Mouse (Mus musculus) neural tube, embryonic 12.5 days (tissue): ENCODE results near the gene Arnt. TPM values are rescaled to one million over a fixed set of nuclear protein-coding genes. Genes with fewer than 3 reads are reported as not detected.
"Not testable (repeated sequence)": the region's sequence is repeated elsewhere in the genome, so short reads cannot be mapped to it uniquely, and the experiment has no call there.

Experiments
- ATAC-seq: fragments of 200-750 bp; cut with Nextera tagmentation; 2 replicates; pipeline ENCODE4 v1.8.0; 2017; ENCODE audit warnings: low read depth, mild to moderate bottlenecking, moderate TSS enrichment, moderate library complexity; ENCODE audit not compliant: low FRiP score
- H3K27ac ChIP-seq: fragments of 300-500 bp; sonication (generic); 2 replicates; pipeline ENCODE4 v1.5.1; 2016
- H3K27me3 ChIP-seq: fragments of 300-500 bp; sonication (generic); replicated peaks from 2 replicates; pipeline ENCODE4 v1.6.1; 2016; ENCODE audit warnings: mild to moderate bottlenecking
- H3K36me3 ChIP-seq: fragments of 300-500 bp; sonication (generic); 2 replicates; pipeline ENCODE4 v1.6.1; 2016; ENCODE audit warnings: mild to moderate bottlenecking
- H3K4me1 ChIP-seq: fragments of 300-500 bp; sonication (generic); 2 replicates; pipeline ENCODE4 v1.6.1; 2016
- H3K4me2 ChIP-seq: fragments of 300-500 bp; sonication (generic); replicated peaks from 2 replicates; pipeline ENCODE4 v1.6.1; 2016; ENCODE audit warnings: mild to moderate bottlenecking
- H3K4me3 ChIP-seq: fragments of 300-500 bp; sonication (generic); 2 replicates; pipeline ENCODE4 v1.5.1; 2016
- H3K9ac ChIP-seq: fragments of 300-500 bp; sonication (generic); 2 replicates; pipeline ENCODE4 v1.6.1; 2016; ENCODE audit warnings: mild to moderate bottlenecking
- H3K9me3 ChIP-seq: fragments of 300-500 bp; sonication (generic); 2 replicates; pipeline ENCODE4 v1.6.1; 2016; ENCODE audit warnings: mild to moderate bottlenecking
- WGBS: fragments of 180-500 bp; shearing (Covaris S2); methylation state at CpG from one replicate; pipeline ENCODE4 v1.1.7; 2016; 5-methylcytosine and 5-hydroxymethylcytosine counted together
- polyA plus RNA-seq: library from polyadenylated mRNA; unstranded; fragments of >200 nt; fragmentation: Nextera tagmentation; extraction: Ambion mirVana; gene quantifications from 2 replicates; pipeline ENCODE4 v1.2.1, GENCODE M21; 2016

The Arnt gene
- polyA plus RNA-seq, 1 experiment from 2014 or later = 33.2 TPM

GRCm38 (mm10) chr3:95538936-95539335, 104.7 kb downstream of the Arnt start:
- ATAC-seq = no peak
- Histone ChIP-seq H3K27me3 (no peaks in the 10 kb centered on the region), H3K4me1 (no peaks in the 10 kb centered on the region), H3K36me3 (no peaks in the 10 kb centered on the region), H3K4me2 (no peak overlapping the region), H3K4me3 (no peak overlapping the region), H3K27ac (no peak overlapping the region), H3K9me3 (no peaks in the 10 kb centered on the region), H3K9ac (no peak overlapping the region)
- 92% methylated on average over 10 of the region's 10 CpGs for WGBS

- WGBS = 92% methylated on average over 4 of the region's 4 CpGs
Observed at GRCm38 (mm10) chr3:95539837-95540236, 105.6 kb downstream of the Arnt start.

GRCm38 (mm10) chr3:95541186-95541585, 107.0 kb downstream of the Arnt start:
- H3K9ac ChIP-seq, H3K27ac ChIP-seq, H3K27me3 ChIP-seq, H3K4me1 ChIP-seq, H3K9me3 ChIP-seq, H3K4me3 ChIP-seq, H3K36me3 ChIP-seq, ATAC-seq, H3K4me2 ChIP-seq: not testable (repeated sequence)
- 75% methylated on average over 2 of the region's 2 CpGs for WGBS

More at GRCm38 (mm10) chr3:95539837-95540236, 105.6 kb downstream of the Arnt start:
- Histone ChIP-seq H3K36me3 (no peaks in the 10 kb centered on the region), H3K9me3 (no peaks in the 10 kb centered on the region), H3K4me2 (no peak overlapping the region), H3K9ac (no peak overlapping the region), H3K27ac (no peak overlapping the region), H3K4me3 (no peak overlapping the region), H3K27me3 (no peaks in the 10 kb centered on the region), H3K4me1 (no peaks in the 10 kb centered on the region)
- ATAC-seq = no peak

GRCm38 (mm10) chr3:95542171-95542570, 108.0 kb downstream of the Arnt start:
- no peak for ATAC-seq
- H3K27me3 ChIP-seq = no peaks in the 10 kb centered on the region
- no peaks in the 10 kb centered on the region for H3K9me3 ChIP-seq
- H3K4me1 ChIP-seq = no peaks in the 10 kb centered on the region
- H3K27ac ChIP-seq = no peak overlapping the region
- H3K9ac ChIP-seq = no peak overlapping the region
- H3K4me3 ChIP-seq = no peak overlapping the region
- H3K4me2 ChIP-seq = no peak overlapping the region
- no peaks in the 10 kb centered on the region for H3K36me3 ChIP-seq

GRCm38 (mm10) chr3:95542981-95543380, 108.8 kb downstream of the Arnt start:
- WGBS = 77% methylated on average over 7 of the region's 7 CpGs

More at GRCm38 (mm10) chr3:95542981-95543380, 108.8 kb downstream of the Arnt start:
- H3K4me1 ChIP-seq = no peaks in the 10 kb centered on the region
- no peak overlapping the region for H3K27ac ChIP-seq
- H3K4me2 ChIP-seq = no peak overlapping the region
- no peak overlapping the region for H3K9ac ChIP-seq
- H3K9me3 ChIP-seq = no peaks in the 10 kb centered on the region
- no peak for ATAC-seq
- no peak overlapping the region for H3K4me3 ChIP-seq
- H3K36me3 ChIP-seq = no peaks in the 10 kb centered on the region
- no peaks in the 10 kb centered on the region for H3K27me3 ChIP-seq

Other genes with a start within 250 kb of the Arnt start
- gene Gabpb2, start 216.5 kb upstream of the Arnt start, polyA plus RNA-seq = 6.7 and 7.8 TPM in 2 replicates
- 85.3 and 85.9 TPM in 2 replicates for gene Cdc42se1, start 205.7 kb upstream of the Arnt start, polyA plus RNA-seq
- gene Mllt11, start 202.2 kb upstream of the Arnt start, polyA plus RNA-seq = 149 and 166 TPM in 2 replicates
- 0.28 TPM in 1 of 2 replicates, not detected in the other for gene Gm128, start 192.8 kb upstream of the Arnt start, polyA plus RNA-seq
- 0.28 TPM in 2 replicates for gene Bnipl, start 183.2 kb upstream of the Arnt start, polyA plus RNA-seq
- gene Mindy1, start 153.0 kb upstream of the Arnt start, polyA plus RNA-seq = 51.3 and 51.5 TPM in 2 replicates
- gene Prune1, start 152.3 kb upstream of the Arnt start, polyA plus RNA-seq = 34.9 and 36.1 TPM in 2 replicates
- 0.94 and 1.2 TPM in 2 replicates for gene Anxa9, start 127.2 kb upstream of the Arnt start, polyA plus RNA-seq
- 104 and 110 TPM in 2 replicates for gene Cers2, start 119.6 kb upstream of the Arnt start, polyA plus RNA-seq
- 48.9 and 57.2 TPM in 2 replicates for gene Setdb1, start 77.2 kb upstream of the Arnt start, polyA plus RNA-seq
- gene 4930558C23Rik, start 31.5 kb upstream of the Arnt start, polyA plus RNA-seq = not detected in 2 replicates
- 9.2 and 12.3 TPM in 2 replicates for gene Ctsk, start 64.9 kb downstream of the Arnt start, polyA plus RNA-seq
- 13.3 and 13.7 TPM in 2 replicates for gene Ctss, start 92.4 kb downstream of the Arnt start, polyA plus RNA-seq
- gene Hormad1, start 125.3 kb downstream of the Arnt start, polyA plus RNA-seq = not detected in 2 replicates
- 34.0 and 35.7 TPM in 2 replicates for gene Golph3l, start 154.5 kb downstream of the Arnt start, polyA plus RNA-seq
- gene Ensa, start 190.6 kb downstream of the Arnt start, polyA plus RNA-seq = 95.0 and 95.8 TPM in 2 replicates
- 87.0 and 91.1 TPM in 2 replicates for gene Mcl1, start 224.4 kb downstream of the Arnt start, polyA plus RNA-seq